26 mouse cellular contexts compared by ENCODE assay signal in the genomic region with DNA sequence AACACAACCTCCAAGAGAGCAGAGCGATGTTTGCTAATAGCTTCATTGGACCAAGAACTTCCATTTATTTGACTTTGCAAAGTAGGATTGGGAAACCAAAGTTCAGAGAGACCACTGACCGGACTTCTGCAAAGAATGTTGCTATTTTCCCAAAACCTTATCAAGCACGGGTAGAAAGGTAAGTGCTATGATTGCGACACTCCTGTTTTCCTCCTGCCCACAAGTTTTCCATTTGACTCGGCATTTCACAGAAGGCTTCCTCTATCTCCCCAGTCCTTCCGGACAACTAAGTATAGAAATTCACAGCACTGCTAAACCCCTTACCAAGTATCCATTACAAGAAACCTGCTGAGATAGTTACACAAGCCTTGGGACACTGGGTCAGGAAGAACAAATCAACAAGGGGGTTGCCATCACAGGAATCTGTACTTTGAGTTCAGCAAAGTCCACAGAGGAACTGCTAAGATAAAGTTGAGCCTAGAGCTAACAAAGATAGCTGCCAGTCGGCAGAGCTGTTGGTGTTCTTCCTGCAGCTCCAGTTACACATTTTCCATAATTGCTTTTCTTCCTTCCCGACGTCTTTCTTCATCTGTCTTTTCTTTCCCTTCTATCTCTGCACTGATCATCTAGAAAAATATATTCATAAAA. TPM values are rescaled to one million over a fixed set of nuclear protein-coding genes. Genes with fewer than 3 reads are reported as not detected.
DNase-seq lines count a peak whose midpoint lies in the region; ATAC-seq and TF ChIP-seq lines count a peak whose summit lies in the region.
"Had no signal": no experiment of that assay in that cellular context is flagged by ENCODE, and none has a peak within 500 bp of the region (broad histone marks: within the 10 kb centered on the region; RNA-seq: fewer than 3 reads in every experiment).

No protein-coding gene starts in this region.

- no peak overlapping the region for H3K9ac ChIP-seq in intestine, embryonic 15.5 days
- H3K9ac ChIP-seq in liver, embryonic 13.5 days: no peak overlapping the region
- H3K9ac ChIP-seq: forebrain, embryonic 13.5 days; heart, embryonic 15.5 days; midbrain, embryonic 15.5 days had no signal

- no peak for TF ChIP-seq CTCF in C2C12 (IDR thresholded peaks at IDR 0.05; ENCODE audit: control insufficient read depth, insufficient read depth, insufficient read length)

- H3K4me2 ChIP-seq in intestine, embryonic 15.5 days (replicated peaks): no peak overlapping the region
- peak overlapping the region; percentile 8; the same call in 1 of the 2 replicates for H3K4me2 ChIP-seq in liver, embryonic 13.5 days
- H3K4me2 ChIP-seq in myocyte (ENCODE audit: low read depth): no peak overlapping the region
- H3K4me2 ChIP-seq: forebrain, embryonic 13.5 days; heart, embryonic 15.5 days; midbrain, embryonic 15.5 days had no signal

- H3ac ChIP-seq in C2C12 (ENCODE audit: control insufficient read depth, insufficient read length, low read depth): no peak overlapping the region
- H3ac ChIP-seq in myocyte (ENCODE audit: control insufficient read depth, insufficient read length): no peak overlapping the region

- ATAC-seq in intestine, embryonic 15.5 days: peak; percentile 90
- peak; percentile 39; the same call in 1 of the 2 replicates for ATAC-seq in liver, embryonic 13.5 days (ENCODE audit: low read depth)
- ATAC-seq: activated CD4-positive, CD25-positive, alpha-beta regulatory T cell, adult 4 months; forebrain, embryonic 13.5 days; hindbrain, embryonic 16.5 days; midbrain, embryonic 15.5 days had no signal

- no peak overlapping the region for H3K4me3 ChIP-seq in C2C12 (ENCODE audit: insufficient read depth, poor library complexity, severe bottlenecking)
- no peak overlapping the region for H3K4me3 ChIP-seq in intestine, embryonic 15.5 days (replicated peaks)
- H3K4me3 ChIP-seq in liver, embryonic 13.5 days (replicated peaks): no peak overlapping the region
- no peak overlapping the region for H3K4me3 ChIP-seq in myocyte
- H3K4me3 ChIP-seq: forebrain, embryonic 13.5 days; heart, embryonic 10.5 days; heart, embryonic 15.5 days; midbrain, embryonic 15.5 days had no signal

- H3K4me1 ChIP-seq in intestine, embryonic 15.5 days (replicated peaks): no peaks in the 10 kb centered on the region
- no peaks in the 10 kb centered on the region for H3K4me1 ChIP-seq in liver, embryonic 13.5 days (replicated peaks)
- H3K4me1 ChIP-seq: forebrain, embryonic 13.5 days; heart, embryonic 10.5 days; heart, embryonic 15.5 days; midbrain, embryonic 15.5 days had no signal

- no peaks in the 10 kb centered on the region for H3K36me3 ChIP-seq in C2C12 (ENCODE audit: control insufficient read depth, insufficient read depth)
- H3K36me3 ChIP-seq in intestine, embryonic 15.5 days: no peaks in the 10 kb centered on the region
- H3K36me3 ChIP-seq in liver, embryonic 13.5 days: no peaks in the 10 kb centered on the region
- no peaks in the 10 kb centered on the region for H3K36me3 ChIP-seq in myocyte (ENCODE audit: control insufficient read depth, insufficient read depth)
- H3K36me3 ChIP-seq: heart, embryonic 10.5 days; heart, embryonic 15.5 days; midbrain, embryonic 15.5 days had no signal

- no peaks in the 10 kb centered on the region for H3K9me3 ChIP-seq in intestine, embryonic 15.5 days
- H3K9me3 ChIP-seq in liver, embryonic 13.5 days (replicated peaks): no peaks in the 10 kb centered on the region
- H3K9me3 ChIP-seq: forebrain, embryonic 13.5 days; heart, embryonic 10.5 days; heart, embryonic 15.5 days; midbrain, embryonic 15.5 days had no signal

- H3K79me3 ChIP-seq in C2C12 (ENCODE audit: low read depth): no peaks in the 10 kb centered on the region

- no peaks in the 10 kb centered on the region for H3K79me2 ChIP-seq in C2C12 (ENCODE audit: control insufficient read depth, insufficient read depth)
- H3K79me2 ChIP-seq in myocyte (ENCODE audit: control insufficient read depth, insufficient read depth): no peaks in the 10 kb centered on the region

- peak overlapping the region; percentile 44; the same call in 1 of the 2 replicates for H3K27ac ChIP-seq in intestine, embryonic 15.5 days
- H3K27ac ChIP-seq in liver, embryonic 13.5 days: no peak overlapping the region
- H3K27ac ChIP-seq: forebrain, embryonic 13.5 days; heart, embryonic 10.5 days; heart, embryonic 15.5 days; midbrain, embryonic 15.5 days had no signal

- WGBS in intestine, embryonic 15.5 days: 58% methylated on average over 9 of the region's 9 CpGs
- 48% methylated on average over 9 of the region's 9 CpGs for WGBS in liver, embryonic 13.5 days (ENCODE audit: insufficient replicate concordance)

- H3K27me3 ChIP-seq in C2C12 (ENCODE audit: control insufficient read depth, insufficient read depth, insufficient read length): no peaks in the 10 kb centered on the region
- H3K27me3 ChIP-seq in intestine, embryonic 15.5 days (replicated peaks): no peaks in the 10 kb centered on the region
- no peaks in the 10 kb centered on the region for H3K27me3 ChIP-seq in liver, embryonic 13.5 days
- no peaks in the 10 kb centered on the region for H3K27me3 ChIP-seq in myocyte (ENCODE audit: control insufficient read depth, insufficient read depth, insufficient read length)
- H3K27me3 ChIP-seq: forebrain, embryonic 13.5 days; heart, embryonic 15.5 days; midbrain, embryonic 15.5 days had no signal

- no peak for TF ChIP-seq POLR2A in myocyte (IDR thresholded peaks at IDR 0.05; ENCODE audit: insufficient read length, low read depth)

- no peak for DNase-seq in liver, embryonic 13.5 days
- no peak for DNase-seq in gastrocnemius, adult 18-20 months (ENCODE audit: low spot score)
- no peak for DNase-seq in left cerebral cortex, adult 18-20 months (ENCODE audit: low spot score in 2 of 2)
- no peak for DNase-seq in adrenal gland, adult (ENCODE audit: inconsistent age in 2 of 2, low spot score in 1 of 2)
- DNase-seq: adrenal gland, adult 8-10 months; cerebellum, adult 8-10 months; cerebellum, postnatal 36 days; gastrocnemius, postnatal 14 days; kidney, adult 11 months; kidney, postnatal 4 days; lung, adult 2 months; lung, postnatal 10 days; spleen, adult 18-20 months; thymus, postnatal 25 days had no signal

TF ChIP-seq in C2C12, 6 proteins besides CTCF, POLR2A, EP300 and RAD21:
- TF ChIP-seq MYOG (IDR thresholded peaks at IDR 0.05; ENCODE audit: control insufficient read depth, extremely low read depth, insufficient read length) (no peak), USF1 (IDR thresholded peaks at IDR 0.05; ENCODE audit: low read depth) (no peak), FOSL1 (IDR thresholded peaks at IDR 0.05; ENCODE audit: insufficient read depth, low read length, poor library complexity, severe bottlenecking) (no peak), MAX (IDR thresholded peaks at IDR 0.05) (no peak), CEBPB (IDR thresholded peaks at IDR 0.05; ENCODE audit: low read depth) (peak; percentile 45)

TF ChIP-seq in myocyte, 11 proteins besides CTCF, POLR2A, EP300 and RAD21:
- TF ChIP-seq USF1 (IDR thresholded peaks at IDR 0.05; ENCODE audit: low read depth) (no peak), TCF12 (IDR thresholded peaks at IDR 0.05; ENCODE audit: insufficient read depth, poor library complexity, severe bottlenecking) (no peak), MYOG (IDR thresholded peaks at IDR 0.05; ENCODE audit: control insufficient read depth in 1 of 3, insufficient read depth in 1 of 3, insufficient read length in 2 of 3, low read depth in 2 of 3) (no peak), CEBPB (IDR thresholded peaks at IDR 0.05; ENCODE audit: insufficient read depth, poor library complexity, severe bottlenecking) (0 out of 2 replicates have a peak, but pooled peaks have one; percentile 19), E2F4 (IDR thresholded peaks at IDR 0.05; ENCODE audit: insufficient read depth) (no peak)

RNA-seq across cellular contexts. Expression of gene Apob, which starts 27.2 kb away (rescaled TPM):
- polyA plus RNA-seq in C2C12 (2012; fragmentation: generic; extraction: Trizol): 0.07 TPM
- 54.4 and 55.7 TPM in 2 replicates for polyA plus RNA-seq in intestine, embryonic 15.5 days (2015; fragmentation: Nextera tagmentation; extraction: Ambion mirVana)
- 39.1 and 65.7 TPM in 2 replicates for polyA plus RNA-seq in liver, embryonic 13.5 days (2015; fragmentation: Nextera tagmentation; extraction: Ambion mirVana)
- 0.01 TPM for polyA plus RNA-seq in myocyte (2012; fragmentation: generic; extraction: Trizol)
- 1 to 10 TPM in 1 of 2 experiments, under 1 TPM in 1; 0.02 to 1.7 TPM for total RNA-seq in gastrocnemius, adult 18-20 months (2021)
- total RNA-seq in left cerebral cortex, adult 18-20 months (2021): not detected
- total RNA-seq: granulocyte monocyte progenitor cell, adult 5-6 weeks; heart, postnatal 25 days; neutrophil, adult 5-6 weeks had no signal
- polyA plus RNA-seq: forebrain, embryonic 13.5 days; midbrain, embryonic 15.5 days had no signal

Comparison
In these comparisons a context has a peak if more than half of its experiments do, and no peak if none do; other contexts are left out.
1. RNA of gene Apob, which starts 27.2 kb away (polyA plus RNA-seq): 54.4 to 55.7 TPM in intestine, embryonic 15.5 days and 39.1 to 65.7 TPM in liver, embryonic 13.5 days; 0.07 TPM in C2C12 (single experiment) and 0.01 TPM in myocyte (single experiment); every median in the first group is over 10 times any median in the second.